Mouse (Mus musculus) splenic B cell, adult 2 months (primary cell): Measurements from ENCODE around the gene Zfp804a.

Experiments used
- DNase-seq: peaks from one replicate; pipeline ENCODE4 v3.0.0-alpha.2; 2011; ENCODE audit warnings: low read depth, low spot score
- H3K27me3 ChIP-seq: 2 replicates; pipeline ENCODE4 v1.6.1; 2012; ENCODE audit warnings: mild to moderate bottlenecking, low read length, moderate library complexity, mixed read lengths; ENCODE audit not compliant: control insufficient read depth, poor library complexity, insufficient read depth, severe bottlenecking
- H3K36me3 ChIP-seq: 2 replicates; pipeline ENCODE4 v1.6.1; 2012; ENCODE audit warnings: mild to moderate bottlenecking, low read length, moderate library complexity, mixed read lengths; ENCODE audit not compliant: control insufficient read depth, poor library complexity, insufficient read depth, severe bottlenecking

The Zfp804a gene

DNA sequence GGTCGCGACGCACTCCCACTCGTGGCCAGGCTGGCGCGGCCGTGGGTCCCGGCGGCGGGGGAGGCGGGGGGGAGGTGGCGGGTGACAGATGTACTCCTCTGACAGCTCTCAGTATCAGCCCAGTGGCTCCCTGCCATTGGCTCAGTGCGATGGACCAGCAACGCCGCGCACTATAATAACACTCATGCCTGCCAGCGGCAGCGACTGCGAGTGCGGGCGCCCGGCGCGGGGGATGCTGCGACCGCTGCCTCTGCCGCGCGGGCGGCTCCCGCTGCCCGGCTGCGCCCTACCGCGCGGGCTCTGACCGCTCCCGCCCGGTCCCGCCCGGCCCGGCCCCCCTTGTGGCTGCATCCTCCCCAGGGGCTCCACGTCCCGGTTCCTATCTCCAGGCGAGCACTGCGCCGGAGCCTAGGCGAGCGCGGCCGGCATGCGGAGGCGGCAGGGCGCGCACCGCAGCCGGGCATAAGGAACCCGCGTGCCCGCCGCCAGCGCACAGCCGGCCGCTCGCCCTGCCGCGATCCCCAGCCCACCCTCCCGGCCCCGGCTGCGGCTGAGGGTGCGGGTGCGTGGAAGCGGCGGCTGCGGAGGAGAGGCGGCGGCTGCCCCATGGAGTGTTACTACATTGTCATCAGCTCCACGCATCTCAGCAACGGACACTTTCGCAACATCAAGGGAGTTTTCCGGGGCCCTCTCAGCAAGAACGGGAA is at the start of gene Zfp804a:
Zfp804a (plus strand) TSS at position 38 of the 707 bp plus-strand sequence.
- H3K36me3 ChIP-seq = no peaks in the 10 kb centered on the region
- H3K27me3 ChIP-seq = no peaks in the 10 kb centered on the region; the same call in 1 of the 2 replicates
- no peak for DNase-seq

DNA sequence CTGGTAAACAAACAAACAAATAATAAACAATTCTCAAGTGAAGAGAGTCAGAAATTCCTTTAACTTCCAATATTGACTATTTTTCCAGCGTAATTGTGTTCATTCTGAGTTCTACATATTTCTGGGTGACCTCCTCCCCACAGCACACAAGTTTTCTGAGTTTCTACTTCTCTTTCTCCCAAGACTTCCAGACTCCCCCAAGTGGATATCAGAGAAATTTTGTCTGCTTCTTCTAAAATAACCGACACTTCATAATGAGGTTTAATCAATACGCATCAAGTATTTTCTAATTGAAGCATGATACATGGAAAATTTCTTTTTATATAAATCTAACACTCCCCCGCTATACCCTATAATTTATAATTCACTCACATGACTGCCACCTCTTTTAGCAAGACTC is 1.4 kb upstream of the Zfp804a start:
- DNase-seq = no peak
- H3K36me3 ChIP-seq = no peaks in the 10 kb centered on the region
- no peaks in the 10 kb centered on the region; the same call in 1 of the 2 replicates for H3K27me3 ChIP-seq

DNA sequence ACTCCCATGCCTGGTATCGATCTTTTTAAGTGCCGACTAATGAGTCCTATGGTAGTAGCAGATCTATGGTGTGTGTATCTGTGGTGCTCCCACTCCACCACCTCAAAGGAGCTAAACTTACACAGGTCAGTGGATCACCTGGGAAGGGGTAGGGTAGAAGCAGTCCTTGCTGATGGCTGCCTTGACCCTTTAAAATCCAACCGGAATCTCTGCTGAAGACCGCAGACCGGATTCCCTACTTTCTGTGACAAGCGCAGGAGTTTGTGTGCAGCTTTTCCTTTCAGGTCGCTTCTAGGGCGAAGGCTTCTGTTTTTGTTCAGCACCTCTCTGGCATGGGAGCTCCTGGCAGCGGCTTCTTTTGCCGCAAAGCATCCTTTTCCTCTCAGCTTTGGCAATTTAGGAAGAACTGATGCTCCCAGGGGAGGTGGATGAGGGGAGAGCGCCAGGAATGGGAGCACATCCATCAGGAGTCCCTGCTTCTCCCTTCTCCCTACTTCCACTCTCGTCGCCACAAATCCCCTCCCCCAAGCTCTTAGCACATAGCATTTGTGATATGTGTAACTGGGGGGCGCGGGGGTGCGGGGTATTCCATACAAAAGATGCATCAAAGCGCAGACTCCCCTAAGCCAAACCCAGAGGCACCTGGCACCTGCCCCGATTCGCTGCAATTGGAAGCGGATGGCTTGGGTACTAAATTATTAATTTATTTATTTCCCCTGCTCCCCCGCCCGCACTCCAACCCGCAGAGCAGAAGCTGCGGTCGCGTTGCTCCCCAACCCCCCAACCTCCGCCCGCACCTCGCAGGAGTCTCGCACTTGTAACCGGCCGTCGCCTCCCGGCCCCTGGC is 461 bp upstream of the Zfp804a start:
- DNase-seq = no peak
- Histone ChIP-seq H3K27me3 (no peaks in the 10 kb centered on the region; the same call in 1 of the 2 replicates), H3K36me3 (no peaks in the 10 kb centered on the region)

DNA sequence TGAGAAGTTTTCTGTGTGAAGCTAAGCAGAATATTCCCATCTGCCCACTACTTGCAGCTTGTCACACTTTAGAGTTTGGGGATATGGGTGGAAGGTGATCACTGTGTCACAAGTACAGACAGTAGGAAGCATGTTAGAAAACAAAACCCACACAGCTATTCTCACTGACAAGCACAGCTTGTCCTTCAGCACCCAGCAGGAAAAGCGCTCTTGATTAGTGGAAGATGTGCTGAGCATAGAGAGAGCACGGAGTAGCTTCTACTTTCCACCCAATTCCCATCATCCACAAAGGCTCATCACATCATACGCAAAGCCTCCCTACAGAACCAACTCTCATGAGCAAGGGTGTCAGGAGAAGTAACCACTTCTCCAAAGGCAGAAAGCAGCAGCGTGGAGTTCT is 1.4 kb downstream of the Zfp804a start:
- no peaks in the 10 kb centered on the region for H3K36me3 ChIP-seq
- DNase-seq = no peak
- H3K27me3 ChIP-seq = no peaks in the 10 kb centered on the region; the same call in 1 of the 2 replicates

DNA sequence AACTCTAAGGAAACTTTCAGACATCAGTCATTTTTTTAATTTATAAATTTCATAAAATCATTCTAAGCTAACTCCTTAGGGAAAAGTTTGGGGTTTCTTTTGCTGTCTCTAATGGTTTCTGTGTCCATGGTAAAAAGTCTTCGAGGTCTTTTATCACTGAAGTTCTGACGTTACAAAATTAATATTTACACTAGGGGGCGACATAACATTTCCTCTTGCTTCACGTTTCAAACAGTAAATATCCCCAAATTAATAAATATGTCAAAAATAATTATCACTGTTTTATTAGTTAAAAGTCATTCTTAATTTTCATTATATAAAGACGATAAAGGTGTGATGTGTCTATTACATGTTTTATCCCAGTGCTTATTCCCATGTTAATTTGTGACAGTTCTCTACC is 11.6 kb downstream of the Zfp804a start:
- H3K36me3 ChIP-seq = no peaks in the 10 kb centered on the region
- DNase-seq = no peak
- no peaks in the 10 kb centered on the region for H3K27me3 ChIP-seq

DNA sequence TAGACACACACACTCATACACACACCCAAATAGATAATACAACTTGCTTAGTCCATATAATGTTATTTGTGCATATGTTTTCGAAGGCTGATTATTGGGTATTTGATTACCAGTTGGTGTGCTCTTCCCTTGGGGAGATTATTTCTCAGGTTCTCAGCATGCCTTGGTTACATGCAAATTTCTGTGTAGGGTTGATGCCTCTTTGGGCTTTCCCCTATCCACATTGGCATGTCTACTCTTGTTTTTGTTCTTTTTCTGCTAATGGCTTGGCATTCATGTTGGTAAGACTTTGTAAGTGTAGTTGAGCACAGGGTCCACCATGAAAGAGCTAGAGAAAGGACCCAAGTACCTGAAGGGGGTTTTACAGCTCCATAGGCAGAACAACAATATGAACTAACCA is 14.9 kb downstream of the Zfp804a start:
- Histone ChIP-seq H3K27me3 (no peaks in the 10 kb centered on the region), H3K36me3 (no peaks in the 10 kb centered on the region)
- DNase-seq = no peak

DNA sequence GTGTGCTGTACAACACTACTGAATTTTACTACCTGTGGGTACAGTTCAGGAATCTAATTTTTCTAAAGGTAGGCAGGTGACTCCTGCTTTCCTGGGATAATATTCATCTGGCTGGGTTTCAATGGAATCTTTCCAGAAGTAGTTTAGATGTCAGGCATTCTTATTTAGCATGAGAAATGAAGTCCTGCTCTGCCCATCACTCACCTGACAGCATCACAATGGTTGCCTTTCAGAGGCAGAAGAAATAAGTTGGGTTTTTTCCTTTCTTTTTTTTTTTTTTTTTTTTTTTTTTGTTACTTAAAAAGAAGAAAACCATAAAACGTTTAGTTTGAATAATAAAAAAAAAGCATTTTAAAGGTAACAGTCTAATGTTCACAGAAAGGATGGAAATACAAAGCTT is 16.1 kb downstream of the Zfp804a start:
- DNase-seq = no peak
- Histone ChIP-seq H3K36me3 (no peaks in the 10 kb centered on the region), H3K27me3 (no peaks in the 10 kb centered on the region)

DNA sequence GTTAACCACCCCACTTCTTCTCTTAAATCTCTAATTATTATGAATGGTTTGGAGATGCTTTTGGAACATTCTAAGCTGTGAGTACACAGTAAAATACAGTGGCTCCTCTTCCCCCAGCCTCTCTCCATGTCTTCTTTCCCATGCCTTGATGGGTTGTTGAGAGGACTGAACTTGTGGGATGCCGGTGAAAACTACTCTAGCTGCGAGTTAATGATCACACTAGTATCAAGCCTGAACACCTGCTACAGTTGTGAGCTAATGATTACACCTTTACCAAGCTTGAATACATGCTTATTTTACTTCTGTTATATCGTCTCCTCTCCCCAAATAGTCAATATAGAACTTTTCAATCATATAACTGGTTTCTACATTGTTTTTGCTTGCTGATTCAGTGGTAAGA is 23.9 kb downstream of the Zfp804a start:
- H3K27me3 ChIP-seq = no peaks in the 10 kb centered on the region
- no peaks in the 10 kb centered on the region for H3K36me3 ChIP-seq
- DNase-seq = no peak

DNA sequence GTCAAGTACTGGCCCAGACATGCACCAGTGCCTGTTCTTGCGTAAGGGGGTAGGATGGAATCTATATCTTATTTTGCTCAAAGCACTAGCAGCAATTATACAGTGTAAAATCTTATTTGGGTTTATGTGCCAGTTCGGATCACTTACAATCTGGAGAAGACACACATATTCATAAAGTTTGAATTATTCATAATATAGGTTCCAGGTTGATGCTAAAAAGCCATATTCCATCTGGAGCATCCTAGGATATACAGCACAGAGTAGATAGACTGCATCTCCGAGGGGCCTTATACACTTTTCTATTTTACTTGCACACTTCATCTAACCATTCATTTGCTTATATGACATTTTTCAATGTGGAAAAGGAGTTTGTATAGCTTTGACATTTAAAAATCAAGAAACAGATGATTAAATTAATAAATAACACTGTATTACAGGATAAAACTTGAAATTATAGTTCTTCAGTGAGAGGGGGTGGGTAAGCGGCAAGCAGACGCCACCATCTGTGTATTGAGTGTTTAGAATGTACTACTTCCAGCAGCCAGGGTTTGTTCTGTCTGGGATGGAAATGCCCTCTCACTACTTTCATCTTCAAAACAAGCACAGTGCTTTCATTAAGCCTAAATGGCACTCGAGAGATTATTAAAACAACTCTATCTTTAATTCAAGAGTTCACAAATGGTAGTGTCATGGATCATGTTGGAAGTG is 25.4 kb downstream of the Zfp804a start:
- no peak for DNase-seq
- no peaks in the 10 kb centered on the region for H3K36me3 ChIP-seq
- H3K27me3 ChIP-seq = no peaks in the 10 kb centered on the region

DNA sequence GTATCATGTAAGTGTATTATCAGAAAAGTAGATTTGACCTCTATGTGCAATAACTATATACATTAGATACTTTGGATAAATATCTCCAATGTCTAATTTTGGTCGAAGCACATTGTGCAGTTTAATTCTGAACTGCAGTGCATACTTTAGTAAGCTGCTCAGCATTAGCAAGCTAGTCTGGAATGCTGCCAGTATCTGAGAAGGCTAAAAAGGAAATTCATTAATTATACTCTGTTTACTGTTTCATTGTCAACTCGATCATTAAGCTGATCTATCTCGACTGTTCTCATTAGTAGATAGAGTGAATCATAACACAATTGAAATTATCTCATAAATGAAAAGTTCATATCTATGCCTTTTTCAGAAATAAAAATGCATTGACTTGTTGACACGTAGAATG is 27.7 kb downstream of the Zfp804a start:
- Histone ChIP-seq H3K36me3 (no peaks in the 10 kb centered on the region), H3K27me3 (no peaks in the 10 kb centered on the region)
- no peak for DNase-seq

DNA sequence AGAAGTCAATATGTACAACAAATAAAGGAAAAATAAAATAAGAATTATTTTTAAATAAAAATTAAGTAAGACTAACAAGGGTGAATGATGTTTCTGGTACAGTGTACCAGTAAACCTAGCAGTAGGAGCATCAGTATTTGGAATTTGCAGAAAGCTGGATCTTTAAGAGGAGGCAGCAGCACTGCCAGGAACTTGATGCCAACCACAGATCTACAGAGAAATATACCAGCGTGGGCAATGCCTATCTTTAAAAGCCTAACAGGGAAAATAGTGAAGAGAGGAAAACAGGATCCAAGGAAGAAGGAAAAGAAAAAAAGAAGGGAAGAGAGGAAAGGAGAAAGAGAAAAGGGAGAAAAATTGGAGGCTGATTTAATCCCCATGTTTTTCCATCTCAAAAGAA is 60.1 kb downstream of the Zfp804a start:
- no peaks in the 10 kb centered on the region for H3K27me3 ChIP-seq
- no peaks in the 10 kb centered on the region for H3K36me3 ChIP-seq
- DNase-seq = no peak

DNA sequence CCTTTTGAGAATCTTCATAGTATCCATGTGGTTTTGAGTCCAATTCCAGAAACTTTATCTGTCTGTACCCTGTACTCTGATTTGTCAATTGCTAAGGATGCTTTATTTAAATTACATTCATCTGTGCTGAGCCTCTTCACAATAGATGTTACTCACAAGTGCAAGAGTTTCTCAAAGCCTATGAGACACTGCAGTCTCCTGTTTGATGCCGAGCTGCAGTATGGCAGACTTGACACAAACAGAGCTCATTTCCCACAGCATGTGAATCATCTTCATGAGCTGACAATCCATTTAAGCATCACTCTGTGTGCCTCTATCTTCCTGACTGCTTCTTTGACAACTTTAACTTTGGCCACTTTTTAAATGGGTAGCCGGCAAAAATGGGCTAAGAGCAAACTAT is 60.6 kb downstream of the Zfp804a start:
- Histone ChIP-seq H3K36me3 (no peaks in the 10 kb centered on the region), H3K27me3 (no peaks in the 10 kb centered on the region)
- DNase-seq = no peak

DNA sequence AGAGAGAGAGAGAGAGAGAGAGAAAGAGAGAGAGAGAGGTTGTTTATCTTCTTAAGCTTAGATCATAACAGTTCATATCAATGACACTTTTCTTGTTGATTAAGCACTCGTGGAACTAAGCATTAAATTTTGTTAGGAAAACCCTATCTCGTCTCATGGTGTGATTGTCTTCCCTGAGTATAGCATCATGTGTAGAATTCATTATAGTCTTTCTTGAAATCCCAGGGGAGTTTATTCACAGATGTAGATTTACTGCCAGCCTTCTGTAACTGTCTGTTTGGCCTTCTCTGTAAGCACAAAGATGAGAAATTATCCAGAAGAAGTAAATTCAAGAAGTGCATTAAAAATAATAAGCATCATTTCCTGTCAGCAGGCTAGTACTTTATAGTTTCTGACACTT is 66.6 kb downstream of the Zfp804a start:
- DNase-seq = no peak
- Histone ChIP-seq H3K36me3 (no peaks in the 10 kb centered on the region), H3K27me3 (no peaks in the 10 kb centered on the region)

DNA sequence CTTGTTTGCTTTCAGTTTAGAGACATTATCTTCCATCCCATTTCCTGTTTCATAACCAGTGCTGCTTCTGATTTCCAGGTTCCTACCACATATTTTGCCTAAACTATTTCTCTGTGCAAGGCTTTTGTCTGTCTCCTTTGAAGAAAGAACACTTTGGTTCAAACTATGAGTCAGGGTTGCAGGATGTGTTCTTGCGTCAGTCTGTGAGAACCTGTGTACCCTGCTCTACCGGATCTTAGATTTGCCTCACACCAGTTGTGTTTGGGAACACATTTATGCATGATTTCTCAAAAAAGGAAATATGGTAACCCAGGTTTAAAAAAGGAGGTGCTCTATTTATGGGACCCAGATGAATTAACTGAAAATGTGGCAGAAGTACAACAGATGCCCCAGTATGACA is 125.7 kb downstream of the Zfp804a start:
- DNase-seq = no peak
- Histone ChIP-seq H3K27me3 (no peaks in the 10 kb centered on the region; the same call in 1 of the 2 replicates), H3K36me3 (no peaks in the 10 kb centered on the region)

DNA sequence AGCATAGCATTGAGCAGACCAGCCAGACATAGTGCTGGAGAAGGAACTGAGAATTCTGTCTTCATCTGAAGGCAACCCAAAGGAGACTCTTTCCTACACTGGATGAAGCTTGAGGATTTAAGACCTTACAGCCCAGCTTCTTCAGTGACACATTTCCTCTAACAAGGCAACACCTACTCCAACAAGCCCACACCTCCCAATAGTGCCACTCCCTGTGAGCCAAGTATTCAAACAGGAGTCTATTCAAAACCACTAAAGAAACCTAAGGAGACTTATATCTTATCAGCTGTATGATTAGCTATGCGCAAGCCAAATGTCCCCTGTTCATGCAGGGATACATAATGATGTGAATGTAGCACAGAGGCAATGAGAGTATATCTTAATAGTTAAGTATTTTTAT is 128.0 kb downstream of the Zfp804a start:
- no peaks in the 10 kb centered on the region for H3K36me3 ChIP-seq
- H3K27me3 ChIP-seq = no peaks in the 10 kb centered on the region
- no peak for DNase-seq
